Mouse (Mus musculus): ENCODE measurements at regions not wholly inside any gene's neighbourhood (a gene's known extent, or its start where the extent isn't known, plus 50 kb on each side); places are given as distances from the start of the nearest gene placed in this dataset.
A peak's percentile ranks its signal among the peaks of the same experiment; 100 is the strongest.

DNA sequence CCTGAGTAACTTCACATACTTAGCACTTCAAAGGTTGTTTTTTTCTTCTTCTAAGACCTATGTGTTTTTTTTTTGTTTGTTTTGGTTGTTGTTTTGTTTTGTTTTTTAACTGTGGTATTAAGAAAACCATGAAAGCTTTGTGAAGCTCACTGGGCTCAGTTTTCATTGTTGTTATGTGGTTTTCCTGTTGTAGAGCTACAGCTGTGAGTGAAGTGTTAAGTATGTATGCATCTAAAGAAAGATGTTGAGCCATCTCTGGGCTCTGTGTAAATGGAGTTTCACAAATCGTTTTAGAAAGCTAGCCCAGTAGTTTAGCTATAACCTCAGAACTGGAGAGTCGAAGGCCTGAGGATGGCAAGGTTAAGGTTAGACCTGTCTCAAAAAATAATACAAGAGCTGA, 158.4 kb upstream of the Stt3b start:
- no peak for ATAC-seq (replicated peaks in 1 of 2; ENCODE audit: insufficient read depth in 1 of 2, low FRiP score in 2 of 2, low TSS enrichment in 1 of 2, low read depth in 1 of 2, poor library complexity in 2 of 2, severe bottlenecking in 2 of 2)

DNA sequence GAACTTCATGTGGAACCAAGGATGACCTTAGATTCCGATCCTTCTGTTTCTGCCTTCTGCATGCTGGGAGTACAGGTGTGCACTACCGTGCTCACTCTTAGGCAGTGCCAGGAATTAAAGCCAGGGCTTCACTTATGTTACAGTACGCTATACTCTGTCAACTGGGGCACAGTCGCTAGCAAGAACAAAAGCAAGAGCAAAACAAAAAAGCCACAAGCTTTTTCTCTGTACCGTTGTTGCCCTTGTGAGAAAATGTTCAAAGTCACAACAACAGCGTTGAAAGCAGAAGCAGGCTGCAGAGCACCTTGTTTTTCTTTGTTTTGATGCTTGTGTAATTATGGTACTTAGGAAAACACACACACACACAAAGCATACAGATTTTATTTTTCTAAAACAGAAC, 161.4 kb upstream of the Stt3b start:
- ATAC-seq (replicated peaks in 1 of 2; ENCODE audit: insufficient read depth in 1 of 2, low FRiP score in 2 of 2, low TSS enrichment in 1 of 2, low read depth in 1 of 2, poor library complexity in 2 of 2, severe bottlenecking in 2 of 2), result no peak

DNA sequence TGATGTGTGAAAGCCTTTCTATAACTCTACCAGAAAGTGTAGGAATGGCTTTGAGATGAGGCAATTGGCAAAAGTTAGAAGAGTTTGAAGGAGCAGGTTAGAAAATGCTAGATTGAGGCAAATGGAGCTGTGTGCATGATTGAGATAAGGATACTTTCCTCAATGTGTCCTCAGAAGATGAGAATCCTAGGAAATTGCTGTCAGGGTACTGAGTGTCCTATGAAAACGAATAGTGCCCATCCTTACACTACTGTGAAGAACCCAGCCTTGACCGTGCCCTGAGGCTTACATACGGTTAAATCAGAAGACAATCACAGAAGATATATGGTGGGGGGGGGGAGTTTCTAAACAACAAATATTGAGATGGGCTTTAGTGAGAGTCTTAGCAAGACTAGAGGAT, 162.8 kb upstream of the Stt3b start:
- ATAC-seq (replicated peaks in 1 of 2; ENCODE audit: insufficient read depth in 1 of 2, low FRiP score in 2 of 2, low TSS enrichment in 1 of 2, low read depth in 1 of 2, poor library complexity in 2 of 2, severe bottlenecking in 2 of 2), result no peak

DNA sequence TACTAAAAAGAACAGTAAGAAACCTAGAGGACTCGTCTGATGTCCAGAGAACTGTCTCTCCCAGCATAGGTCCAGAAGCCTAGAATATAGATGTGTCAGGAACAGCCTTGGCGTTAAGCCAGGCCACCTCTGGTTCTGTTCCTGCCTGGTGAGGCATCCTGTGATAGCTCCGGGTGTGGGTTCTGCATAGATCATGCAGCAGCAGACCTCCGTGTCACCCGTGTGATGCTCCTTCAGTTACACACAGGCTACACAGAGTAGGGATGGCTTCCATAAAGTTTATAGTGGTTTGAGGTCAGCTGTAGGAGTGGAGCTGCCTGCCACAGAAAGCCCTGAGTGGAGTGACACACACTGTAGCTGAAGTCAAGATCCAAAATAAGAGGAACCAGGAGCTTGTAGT, 163.6 kb upstream of the Stt3b start:
- ATAC-seq (replicated peaks in 1 of 2; ENCODE audit: insufficient read depth in 1 of 2, low FRiP score in 2 of 2, low TSS enrichment in 1 of 2, low read depth in 1 of 2, poor library complexity in 2 of 2, severe bottlenecking in 2 of 2), result no peak

DNA sequence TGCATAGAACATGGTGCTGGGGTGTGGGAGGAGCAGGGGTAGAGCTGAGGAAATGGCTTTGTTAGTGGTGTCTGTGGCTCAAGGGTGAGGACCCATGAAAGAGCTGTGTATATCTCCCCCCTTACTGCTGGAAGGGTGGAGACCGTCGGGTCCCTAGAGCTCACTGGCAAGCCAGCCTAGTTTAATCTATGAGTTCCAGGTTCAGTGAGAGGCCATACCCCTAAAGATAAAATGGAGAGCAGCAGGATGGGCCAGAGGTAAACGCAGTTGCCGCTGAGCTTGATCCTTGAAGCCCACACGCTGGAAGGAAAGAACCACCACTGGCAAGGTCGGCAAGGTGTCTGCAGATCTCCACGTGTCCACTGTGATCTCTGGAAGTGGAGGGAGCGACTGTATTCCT, 164.1 kb upstream of the Stt3b start:
- ATAC-seq (replicated peaks in 1 of 2; ENCODE audit: insufficient read depth in 1 of 2, low FRiP score in 2 of 2, low TSS enrichment in 1 of 2, low read depth in 1 of 2, poor library complexity in 2 of 2, severe bottlenecking in 2 of 2), result no peak

DNA sequence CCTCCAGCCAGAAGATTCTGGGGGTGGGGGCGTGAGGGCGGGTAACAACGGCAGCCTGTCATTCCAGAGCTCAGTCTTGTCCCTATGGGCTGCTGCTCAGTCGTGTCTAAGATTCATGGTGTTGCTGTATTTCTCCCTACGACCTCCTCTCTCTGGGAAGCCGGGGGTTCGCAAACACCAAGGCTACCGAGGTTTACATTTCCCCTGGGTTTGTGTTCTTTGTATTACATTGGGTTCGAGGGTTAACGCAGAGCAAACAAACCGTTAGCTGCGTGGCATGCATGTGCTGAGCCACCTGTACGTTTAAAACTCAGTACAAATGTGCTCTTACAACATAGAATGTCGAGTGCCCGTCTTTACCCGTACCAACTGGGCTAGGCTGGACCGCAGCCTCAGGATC, 166.0 kb upstream of the Stt3b start:
- no peak for ATAC-seq (replicated peaks in 1 of 2; ENCODE audit: insufficient read depth in 1 of 2, low FRiP score in 2 of 2, low TSS enrichment in 1 of 2, low read depth in 1 of 2, poor library complexity in 2 of 2, severe bottlenecking in 2 of 2)

DNA sequence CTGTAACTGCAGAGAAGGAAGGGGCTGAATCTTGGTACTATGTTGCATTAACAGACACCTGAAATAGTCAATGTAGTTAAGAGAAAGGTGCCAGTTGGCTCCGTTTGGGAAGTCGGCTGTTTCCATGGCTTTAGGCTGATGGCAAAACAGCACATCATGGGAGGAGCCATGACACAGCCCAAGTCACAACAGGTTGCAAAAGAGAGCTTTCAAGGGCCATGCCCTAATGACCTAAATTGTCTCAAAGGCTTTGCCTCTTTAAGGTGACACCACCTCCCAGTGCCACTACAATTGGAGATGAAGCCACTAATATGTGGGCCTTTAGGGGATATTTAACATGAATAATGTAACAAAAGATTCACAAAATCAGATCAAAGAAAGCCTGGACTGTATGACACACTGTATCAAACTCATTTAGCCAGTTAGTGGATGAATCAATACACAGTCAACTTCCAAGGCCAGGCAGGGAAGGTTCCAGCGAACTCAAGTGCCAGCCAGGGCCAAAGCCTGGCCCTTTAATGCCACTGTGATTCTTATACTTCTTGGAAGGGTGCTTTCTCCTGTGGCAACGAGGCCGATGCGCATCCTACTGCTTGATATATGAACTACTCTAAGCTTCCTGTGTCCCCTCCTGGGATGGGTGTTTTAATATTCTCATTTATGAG, 167.5 kb upstream of the Stt3b start:
- ATAC-seq (replicated peaks in 1 of 2; ENCODE audit: insufficient read depth in 1 of 2, low FRiP score in 2 of 2, low TSS enrichment in 1 of 2, low read depth in 1 of 2, poor library complexity in 2 of 2, severe bottlenecking in 2 of 2), result no peak

DNA sequence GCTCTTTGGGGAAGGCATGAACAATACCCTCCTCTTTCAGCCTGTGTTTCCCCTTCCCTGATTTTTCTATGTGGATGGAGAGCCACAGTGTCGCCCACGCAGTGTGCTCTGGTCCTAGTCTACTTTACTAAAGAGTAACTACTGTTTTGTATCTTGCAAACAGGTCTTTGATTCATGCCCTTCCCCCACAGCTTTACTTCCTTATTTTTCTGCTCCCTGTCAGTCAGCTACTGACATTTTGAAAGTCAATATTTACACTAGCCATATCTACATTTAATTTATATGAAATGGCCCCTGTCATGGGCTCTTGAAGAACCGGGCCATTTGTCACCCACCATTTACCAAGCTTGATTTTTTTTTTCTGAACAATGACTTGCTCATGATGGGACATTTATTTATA, 168.7 kb upstream of the Stt3b start:
- no peak; a peak in 1 of 4 replicates for ATAC-seq (replicated peaks in 1 of 2; ENCODE audit: insufficient read depth in 1 of 2, low FRiP score in 2 of 2, low TSS enrichment in 1 of 2, low read depth in 1 of 2, poor library complexity in 2 of 2, severe bottlenecking in 2 of 2)

DNA sequence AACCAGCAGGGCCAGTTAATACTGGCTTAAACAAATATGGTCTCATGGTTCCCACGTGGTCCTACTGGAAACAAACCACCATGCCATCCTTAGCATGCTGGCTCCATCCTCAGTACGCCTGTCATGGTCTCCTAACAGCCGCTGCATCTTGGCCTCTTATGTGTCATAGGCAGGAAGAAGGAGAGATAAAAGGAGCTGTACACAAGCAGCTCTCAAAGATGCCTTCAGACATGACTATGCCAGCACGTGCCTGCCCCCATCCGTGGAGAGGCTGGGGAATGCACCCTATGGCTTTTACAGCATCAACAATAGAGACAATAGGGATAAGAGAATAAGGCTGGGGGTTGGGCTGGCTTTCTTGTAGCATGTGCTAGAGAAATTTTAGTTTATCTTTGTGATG, 171.0 kb upstream of the Stt3b start:
- ATAC-seq (replicated peaks in 1 of 2; ENCODE audit: insufficient read depth in 1 of 2, low FRiP score in 2 of 2, low TSS enrichment in 1 of 2, low read depth in 1 of 2, poor library complexity in 2 of 2, severe bottlenecking in 2 of 2), result no peak

DNA sequence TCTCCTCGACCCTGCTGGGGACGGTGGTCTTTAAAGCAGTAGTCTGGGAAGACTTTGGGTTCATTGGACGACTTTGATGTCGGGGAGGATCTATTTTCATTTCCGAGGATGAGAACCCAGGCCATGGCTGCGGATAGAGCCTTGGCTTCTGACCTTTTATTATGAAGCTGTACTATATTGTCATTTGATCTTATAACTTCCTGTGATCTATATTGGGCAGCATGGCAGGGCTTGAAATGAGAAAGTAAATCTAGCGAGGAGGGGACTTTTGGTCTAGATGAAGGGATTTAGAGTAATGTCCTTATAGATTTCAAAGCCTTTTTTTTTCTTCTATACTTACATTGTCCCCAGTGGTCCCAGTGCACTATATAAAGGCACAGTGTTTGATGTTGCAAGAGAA, 172.8 kb upstream of the Stt3b start:
- ATAC-seq (replicated peaks in 1 of 2; ENCODE audit: insufficient read depth in 1 of 2, low FRiP score in 2 of 2, low TSS enrichment in 1 of 2, low read depth in 1 of 2, poor library complexity in 2 of 2, severe bottlenecking in 2 of 2), result no peak

DNA sequence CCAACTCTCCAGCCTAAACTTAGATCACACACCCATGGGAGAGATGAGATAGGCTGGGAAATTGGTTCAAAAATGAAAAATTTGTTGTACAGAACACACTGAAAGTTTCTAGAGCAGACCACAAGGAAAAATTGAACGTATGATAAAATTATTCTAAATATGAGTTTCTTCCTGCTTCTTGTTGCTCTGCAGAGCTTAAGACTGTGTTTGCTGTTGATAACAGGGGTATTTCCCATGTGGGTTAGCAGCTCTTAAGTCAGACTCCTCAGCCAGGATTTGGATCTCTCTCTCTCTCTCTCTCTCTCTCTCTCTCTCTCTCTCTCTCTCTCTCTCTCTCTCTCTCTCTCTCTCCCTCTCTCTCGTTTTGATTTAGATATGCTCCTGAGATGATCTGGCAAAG, 173.5 kb upstream of the Stt3b start:
- no peak for ATAC-seq (replicated peaks in 1 of 2; ENCODE audit: insufficient read depth in 1 of 2, low FRiP score in 2 of 2, low TSS enrichment in 1 of 2, low read depth in 1 of 2, poor library complexity in 2 of 2, severe bottlenecking in 2 of 2)

DNA sequence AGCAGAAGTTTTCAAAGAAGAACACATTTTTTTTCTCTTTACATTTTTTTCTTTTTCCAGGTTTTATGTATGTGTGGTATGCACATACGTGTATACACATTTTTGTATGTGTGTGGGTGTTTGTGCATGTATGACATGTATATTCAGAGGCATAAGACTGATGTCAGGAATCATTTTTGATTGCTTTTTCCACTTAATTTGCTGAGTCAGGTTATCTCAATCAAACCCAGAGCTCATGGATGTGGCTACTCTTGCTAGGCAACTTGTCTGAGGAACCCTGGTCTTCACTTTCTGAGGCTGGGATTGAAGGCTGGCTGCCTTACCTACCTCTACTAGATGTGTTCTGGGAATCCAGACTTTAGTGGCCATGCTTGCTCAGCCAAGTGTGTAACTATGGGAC, 174.2 kb upstream of the Stt3b start:
- no peak for ATAC-seq (replicated peaks in 1 of 2; ENCODE audit: insufficient read depth in 1 of 2, low FRiP score in 2 of 2, low TSS enrichment in 1 of 2, low read depth in 1 of 2, poor library complexity in 2 of 2, severe bottlenecking in 2 of 2)

DNA sequence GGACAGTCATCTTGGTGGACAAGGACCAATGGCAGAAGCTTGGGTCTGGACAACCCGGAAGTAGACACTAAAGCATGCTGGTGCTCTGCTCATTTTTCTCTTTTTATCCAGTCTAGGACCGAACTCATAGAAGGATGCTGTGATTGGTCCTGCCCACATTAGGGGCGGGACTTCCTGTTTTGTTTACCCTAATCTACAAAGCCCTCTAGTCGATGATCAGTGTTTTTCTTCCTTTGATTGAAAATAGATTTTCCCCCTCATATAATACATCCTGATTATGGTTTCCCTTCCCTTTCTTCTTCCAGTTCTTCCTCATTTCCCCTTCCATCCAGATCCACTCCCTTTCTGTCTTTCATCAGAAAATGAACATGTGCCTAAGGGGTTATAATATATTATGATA, 175.0 kb upstream of the Stt3b start:
- ATAC-seq (replicated peaks in 1 of 2; ENCODE audit: insufficient read depth in 1 of 2, low FRiP score in 2 of 2, low TSS enrichment in 1 of 2, low read depth in 1 of 2, poor library complexity in 2 of 2, severe bottlenecking in 2 of 2), result no peak

DNA sequence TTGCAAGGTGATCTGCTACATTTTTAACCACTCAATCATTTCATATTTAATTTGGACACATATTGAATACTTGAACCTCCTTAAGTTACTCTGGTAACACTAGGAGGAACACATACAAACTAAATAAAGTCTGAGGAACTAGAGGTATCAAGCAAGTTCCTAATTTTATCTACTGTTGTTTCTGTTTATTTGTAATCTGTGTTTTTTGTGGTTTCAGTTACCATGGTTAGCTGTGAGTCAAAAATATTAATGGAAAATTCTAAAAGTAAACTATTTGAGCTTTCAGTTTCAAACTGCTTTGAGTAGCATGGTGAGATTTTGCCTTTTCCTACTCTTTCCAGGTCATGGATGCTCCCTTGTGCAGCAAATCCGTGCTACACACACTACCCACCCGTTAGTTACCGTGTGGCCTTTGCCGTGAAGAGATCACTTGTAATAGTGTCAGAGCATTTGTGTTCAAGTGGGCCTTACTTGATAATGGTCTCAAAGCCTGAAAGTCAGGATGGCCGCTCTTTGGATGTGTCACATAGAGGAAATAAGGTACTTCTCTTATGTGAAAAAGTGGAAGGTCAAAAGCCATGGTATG, 177.0 kb upstream of the Stt3b start:
- no peak for ATAC-seq (replicated peaks in 1 of 2; ENCODE audit: insufficient read depth in 1 of 2, low FRiP score in 2 of 2, low TSS enrichment in 1 of 2, low read depth in 1 of 2, poor library complexity in 2 of 2, severe bottlenecking in 2 of 2)

DNA sequence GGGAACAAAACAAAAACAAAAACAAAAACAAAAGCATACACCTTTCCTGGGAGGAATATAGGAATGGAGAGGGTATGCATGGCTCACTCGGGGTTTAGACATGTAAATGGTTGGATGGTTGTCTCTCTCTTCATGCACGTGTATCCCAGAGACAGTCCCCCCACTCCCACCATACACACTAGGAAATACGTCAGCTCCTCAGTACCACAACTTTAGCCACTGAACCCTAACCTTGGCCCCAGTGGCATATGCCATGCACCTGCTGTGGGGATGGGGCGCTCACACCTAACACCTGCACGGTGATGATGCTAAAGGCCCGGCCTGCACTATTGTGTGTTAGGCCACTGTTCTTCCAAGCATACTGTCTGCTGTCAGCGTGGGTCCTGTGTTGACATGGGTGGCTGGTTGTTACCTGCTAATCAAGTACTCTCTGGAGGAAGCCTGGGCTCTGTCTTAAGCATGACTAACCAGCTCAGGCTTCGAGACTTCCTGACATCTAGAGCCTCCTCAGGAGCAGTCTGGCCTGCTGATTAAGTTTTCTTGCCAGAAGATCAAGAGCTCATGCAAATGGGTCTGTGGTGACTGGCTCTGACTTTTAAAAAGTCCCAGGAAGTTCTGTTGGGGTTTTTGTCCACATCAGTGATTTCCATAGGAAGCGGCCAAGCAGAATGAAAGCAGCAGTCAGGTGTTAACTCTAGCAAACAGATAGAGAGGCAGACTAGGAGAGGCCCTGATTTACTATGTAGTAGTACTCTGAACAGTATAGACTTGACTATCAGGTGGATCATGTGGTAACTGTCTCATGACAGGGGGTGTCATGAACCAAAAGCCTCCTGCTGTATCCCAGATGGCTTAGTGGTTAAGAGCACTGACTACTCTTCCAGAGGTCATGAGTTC, 178.9 kb upstream of the Stt3b start:
- no peak for ATAC-seq (replicated peaks in 1 of 2; ENCODE audit: insufficient read depth in 1 of 2, low FRiP score in 2 of 2, low TSS enrichment in 1 of 2, low read depth in 1 of 2, poor library complexity in 2 of 2, severe bottlenecking in 2 of 2)

DNA sequence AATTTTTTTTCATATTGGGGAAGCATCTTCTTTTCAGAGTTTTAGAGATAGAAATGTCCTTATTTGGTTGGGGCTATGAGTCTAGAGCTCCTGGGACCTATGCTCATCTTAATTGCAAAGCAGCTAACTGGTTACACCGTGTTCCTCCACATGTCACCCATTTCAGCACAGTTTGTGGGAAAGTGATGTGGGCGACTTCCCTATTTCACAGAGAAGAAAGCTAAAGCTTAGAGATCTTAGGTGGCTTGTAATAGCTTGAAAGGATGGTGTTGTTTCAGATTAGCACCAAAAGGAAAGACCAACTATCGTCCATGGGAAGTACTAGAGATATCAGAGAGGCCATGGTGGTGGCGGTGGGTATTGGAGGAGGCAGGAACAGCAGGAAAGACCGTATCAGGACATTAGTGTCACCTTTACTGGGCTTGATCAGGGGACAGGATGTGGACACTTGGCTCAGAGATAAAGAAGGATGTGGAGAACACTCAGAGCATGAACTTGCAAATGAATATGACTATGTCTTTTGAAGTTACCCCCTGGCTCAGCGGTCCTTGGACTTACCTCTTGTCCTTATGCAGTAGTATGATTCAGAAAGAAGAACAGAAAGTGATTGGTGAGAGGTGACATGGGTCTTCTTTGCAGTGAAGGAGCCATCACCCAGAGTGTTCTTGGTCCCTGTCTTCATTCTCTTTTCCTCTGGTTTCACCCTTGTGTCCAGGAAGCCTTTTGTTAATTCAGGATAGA, 182.4 kb upstream of the Stt3b start:
- peak; percentile 81 to 83 for ATAC-seq (replicated peaks in 1 of 2; ENCODE audit: insufficient read depth in 1 of 2, low FRiP score in 2 of 2, low TSS enrichment in 1 of 2, low read depth in 1 of 2, poor library complexity in 2 of 2, severe bottlenecking in 2 of 2)

DNA sequence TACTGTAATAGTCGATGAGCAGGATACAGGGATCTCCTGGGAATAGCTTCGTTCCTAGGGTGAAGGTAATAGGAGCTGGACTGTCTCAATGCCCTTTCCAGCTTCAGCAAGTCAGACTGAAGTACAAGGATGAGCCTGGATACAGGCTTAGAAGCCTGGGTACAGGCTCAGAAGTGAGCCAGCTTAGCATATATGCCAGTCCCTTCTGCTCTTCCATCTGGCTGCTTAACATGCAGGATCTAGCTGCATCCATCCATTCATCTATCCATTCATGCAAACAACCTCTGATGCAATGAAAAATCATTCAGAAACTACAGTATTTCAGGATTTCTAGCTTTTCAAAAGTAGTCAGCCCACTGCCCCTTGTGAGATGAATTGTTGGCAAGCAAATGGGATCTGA, 183.5 kb upstream of the Stt3b start:
- no peak for ATAC-seq (replicated peaks in 1 of 2; ENCODE audit: insufficient read depth in 1 of 2, low FRiP score in 2 of 2, low TSS enrichment in 1 of 2, low read depth in 1 of 2, poor library complexity in 2 of 2, severe bottlenecking in 2 of 2)

DNA sequence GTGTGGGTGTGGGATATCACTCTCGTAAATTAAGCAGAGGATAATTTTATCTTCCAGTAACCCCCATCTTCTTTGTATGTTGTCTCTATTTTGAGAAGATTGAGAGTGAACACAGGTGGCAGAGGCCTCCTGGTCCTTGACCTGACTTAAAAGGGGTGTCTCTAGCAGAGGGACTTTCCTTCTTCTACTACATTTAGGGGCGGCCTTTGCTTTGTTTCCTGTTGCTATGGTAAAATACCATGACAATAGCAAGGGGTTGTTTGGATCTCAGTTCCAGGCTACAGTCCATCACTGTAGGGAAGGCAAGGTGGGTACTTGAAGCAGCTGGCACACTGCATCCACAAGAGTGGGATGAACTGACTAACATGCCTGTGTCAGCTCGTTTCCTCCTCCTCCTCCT, 189.3 kb upstream of the Stt3b start:
- ATAC-seq (replicated peaks in 1 of 2; ENCODE audit: insufficient read depth in 1 of 2, low FRiP score in 2 of 2, low TSS enrichment in 1 of 2, low read depth in 1 of 2, poor library complexity in 2 of 2, severe bottlenecking in 2 of 2), result no peak
